Mouse (Mus musculus) spleen, postnatal 36 days (tissue): ENCODE results near the gene Gm340.
A peak's percentile ranks its signal among the peaks of the same experiment; 100 is the strongest.

ENCODE experiments used
- DNase-seq, 2 experiments: peaks; one replicate each; pipeline ENCODE4 v3.0.0; 2022; ENCODE audit warnings: low spot score in 2 of 2, mixed read lengths in 1 of 2

Gm340 gene

GRCm38 (mm10) chr19:41613325-41614087 is 31.3 kb downstream of the Gm340 start:
- no peak for DNase-seq

- peak; percentile 87 to 90 for DNase-seq
Observed at GRCm38 (mm10) chr19:41615606-41616224, 33.5 kb downstream of the Gm340 start.

- no peak for DNase-seq
Observed at GRCm38 (mm10) chr19:41616274-41616673, 34.1 kb downstream of the Gm340 start.

GRCm38 (mm10) chr19:41617102-41617501 is 34.9 kb downstream of the Gm340 start:
- no peak for DNase-seq

GRCm38 (mm10) chr19:41618153-41618657 is 36.0 kb downstream of the Gm340 start:
- DNase-seq = no peak

- peak in 1 of 2 experiments; percentile 26 for DNase-seq
Observed at GRCm38 (mm10) chr19:41618771-41619385, 36.7 kb downstream of the Gm340 start.

- no peak for DNase-seq
Observed at GRCm38 (mm10) chr19:41620366-41621092, 38.4 kb downstream of the Gm340 start.

- DNase-seq = no peak
Observed at GRCm38 (mm10) chr19:41628970-41629369, 46.8 kb downstream of the Gm340 start.

GRCm38 (mm10) chr19:41629532-41629931 is 47.4 kb downstream of the Gm340 start:
- peak; percentile 47 to 53 for DNase-seq

- DNase-seq = no peak
Observed at GRCm38 (mm10) chr19:41634099-41634498, 51.9 kb downstream of the Gm340 start.

- DNase-seq = no peak
Observed at GRCm38 (mm10) chr19:41634999-41635398, 52.8 kb downstream of the Gm340 start.
